Mouse (Mus musculus): Measurements from ENCODE around the gene Ift172. TPM values are rescaled to one million over a fixed set of nuclear protein-coding genes. Genes with fewer than 3 reads are reported as not detected.

Gene Ift172
- 1 to 10 TPM; 3.4 to 5.1 TPM for polyA plus RNA-seq (2017; shearing (Covaris generic))

DNA sequence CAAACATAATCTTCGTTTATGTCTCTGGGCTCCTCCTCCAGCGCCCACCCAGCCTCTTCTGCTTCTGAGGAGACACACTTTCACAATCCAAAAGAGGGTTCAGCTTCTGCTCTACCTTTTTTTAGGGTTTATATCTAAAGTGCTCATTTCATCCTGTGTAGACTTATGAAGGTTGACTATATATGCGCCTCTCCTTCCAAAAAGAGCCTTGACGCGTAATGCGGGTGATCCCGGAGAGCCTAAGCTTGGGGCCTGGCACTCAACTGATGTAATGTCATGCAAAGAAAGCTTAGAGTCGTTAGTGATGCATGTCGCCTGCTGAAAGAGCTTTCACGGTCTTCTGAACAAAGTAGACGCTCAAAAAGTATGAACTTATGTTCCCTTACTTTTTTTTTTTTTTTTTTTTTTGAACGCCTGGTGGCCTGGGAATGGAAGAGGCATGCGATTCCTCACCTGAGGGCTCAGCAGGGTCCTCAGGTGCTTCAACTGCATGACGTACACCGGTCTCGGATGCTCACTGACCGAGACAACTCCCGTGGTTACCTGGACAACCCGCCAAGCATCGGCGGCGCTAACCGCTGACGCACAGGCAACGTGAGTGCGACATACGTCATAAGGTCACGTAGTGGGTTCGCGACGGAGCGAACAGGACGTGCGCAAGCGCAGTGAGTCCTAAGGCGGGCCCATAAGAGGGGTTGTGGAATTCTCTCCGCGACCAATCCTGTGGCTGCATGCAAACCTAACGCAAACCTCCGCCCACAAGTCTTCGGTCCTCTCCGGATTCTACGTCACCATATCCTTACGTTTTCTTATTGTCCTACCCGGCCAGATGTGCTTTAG is at the start of gene Ift172:
Gene Ift172, minus strand, starts transcription at position 596 of the 840 bp plus-strand sequence.

DNA sequence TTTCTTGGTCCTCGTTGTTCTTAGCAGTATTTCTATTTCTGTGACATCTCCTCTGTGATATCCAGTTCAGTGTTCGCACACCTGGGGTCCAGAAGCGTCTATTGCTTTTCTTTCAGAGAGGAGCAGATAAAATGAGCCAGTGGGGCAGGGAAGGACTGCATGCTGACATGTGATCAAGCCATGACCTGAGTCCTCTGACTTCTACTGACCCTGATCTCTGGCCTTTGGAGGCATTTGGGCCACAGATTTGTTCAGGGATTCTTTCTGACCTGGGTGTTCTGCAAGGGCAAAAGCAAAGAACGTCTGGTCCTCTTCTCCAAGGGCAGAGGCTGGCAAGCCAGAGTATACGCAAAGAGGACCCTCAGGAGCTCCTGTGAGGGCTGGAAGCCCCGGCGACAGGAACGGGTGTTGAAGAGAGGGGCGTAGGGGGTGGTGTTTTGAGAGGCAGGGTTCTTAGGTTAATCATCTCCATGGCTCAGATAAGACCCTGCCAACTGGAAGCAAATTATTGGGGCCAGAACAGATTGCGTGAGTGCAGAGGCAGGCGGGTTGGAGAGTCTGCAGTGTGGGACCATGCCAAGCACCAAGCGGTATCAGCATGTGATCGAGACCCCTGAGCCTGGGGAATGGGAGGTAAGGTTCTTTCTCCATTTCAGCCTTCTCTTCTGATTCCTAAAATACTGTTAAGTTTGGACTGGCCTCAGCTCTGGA is 6.3 kb upstream of the Ift172 start, which contains the start of gene Gckr:
Gene Gckr, plus strand, starts transcription at position 397 of the 711 bp plus-strand sequence.

DNA sequence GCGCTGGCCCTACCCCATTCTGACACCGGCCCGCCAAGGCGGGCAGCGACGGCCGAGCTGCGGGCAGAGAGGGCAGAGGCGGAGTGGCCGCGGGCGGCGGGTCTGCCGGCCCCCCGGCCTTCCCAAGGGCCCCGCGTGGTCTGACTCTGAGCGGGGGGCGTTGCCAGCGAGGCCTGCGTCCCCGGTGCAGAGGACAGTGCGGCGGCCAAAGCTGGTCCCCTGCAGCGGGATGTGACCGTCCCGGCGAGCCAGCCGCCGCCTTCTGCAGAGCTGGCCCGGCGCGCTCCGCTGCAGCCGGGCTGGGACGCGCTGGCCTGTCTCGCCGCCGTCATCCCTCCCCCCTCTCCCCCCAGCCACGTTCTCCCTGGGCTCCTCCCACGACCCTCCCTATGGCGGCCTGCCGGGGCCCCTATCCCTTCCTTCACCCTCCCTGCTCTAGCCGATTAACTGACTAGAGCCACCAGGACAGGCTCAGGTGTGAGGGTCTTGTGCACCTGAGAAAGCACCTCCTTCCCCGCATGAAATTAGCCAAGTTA is 4.8 kb upstream of the Ift172 start, which contains the start of gene Fndc4:
Gene Fndc4, minus strand, starts transcription at position 475 of the 536 bp plus-strand sequence.

DNA sequence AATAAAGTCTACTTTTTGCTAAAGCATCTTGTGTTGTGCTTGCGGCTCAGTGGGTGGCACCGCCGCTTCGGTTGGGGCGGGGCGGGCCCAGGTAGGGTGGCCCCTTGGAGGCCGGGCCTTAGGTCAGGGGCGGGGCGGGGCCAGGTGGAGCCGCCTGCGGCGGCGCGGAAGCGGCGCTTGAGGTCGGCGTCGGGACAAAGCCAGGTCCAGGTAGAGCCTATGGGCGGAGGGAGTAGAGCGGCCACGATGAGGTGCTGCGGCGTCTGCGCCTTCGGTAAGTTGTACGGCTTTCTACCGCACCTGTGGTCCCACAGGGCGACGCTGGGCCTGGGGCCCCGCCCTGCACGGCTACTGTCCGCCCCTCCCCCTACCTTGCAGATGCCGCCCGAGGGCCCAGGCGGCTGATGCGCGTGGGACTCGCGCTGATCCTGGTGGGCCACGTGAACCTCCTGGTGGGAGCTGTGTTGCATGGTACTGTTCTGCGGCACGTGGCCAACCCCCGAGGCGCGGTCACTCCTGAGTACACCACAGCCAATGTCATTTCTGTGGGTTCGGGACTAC is 39.3 kb downstream of the Ift172 start, which contains the start of gene Krtcap3:
Gene Krtcap3, plus strand, starts transcription at position 151 of the 561 bp plus-strand sequence.

DNA sequence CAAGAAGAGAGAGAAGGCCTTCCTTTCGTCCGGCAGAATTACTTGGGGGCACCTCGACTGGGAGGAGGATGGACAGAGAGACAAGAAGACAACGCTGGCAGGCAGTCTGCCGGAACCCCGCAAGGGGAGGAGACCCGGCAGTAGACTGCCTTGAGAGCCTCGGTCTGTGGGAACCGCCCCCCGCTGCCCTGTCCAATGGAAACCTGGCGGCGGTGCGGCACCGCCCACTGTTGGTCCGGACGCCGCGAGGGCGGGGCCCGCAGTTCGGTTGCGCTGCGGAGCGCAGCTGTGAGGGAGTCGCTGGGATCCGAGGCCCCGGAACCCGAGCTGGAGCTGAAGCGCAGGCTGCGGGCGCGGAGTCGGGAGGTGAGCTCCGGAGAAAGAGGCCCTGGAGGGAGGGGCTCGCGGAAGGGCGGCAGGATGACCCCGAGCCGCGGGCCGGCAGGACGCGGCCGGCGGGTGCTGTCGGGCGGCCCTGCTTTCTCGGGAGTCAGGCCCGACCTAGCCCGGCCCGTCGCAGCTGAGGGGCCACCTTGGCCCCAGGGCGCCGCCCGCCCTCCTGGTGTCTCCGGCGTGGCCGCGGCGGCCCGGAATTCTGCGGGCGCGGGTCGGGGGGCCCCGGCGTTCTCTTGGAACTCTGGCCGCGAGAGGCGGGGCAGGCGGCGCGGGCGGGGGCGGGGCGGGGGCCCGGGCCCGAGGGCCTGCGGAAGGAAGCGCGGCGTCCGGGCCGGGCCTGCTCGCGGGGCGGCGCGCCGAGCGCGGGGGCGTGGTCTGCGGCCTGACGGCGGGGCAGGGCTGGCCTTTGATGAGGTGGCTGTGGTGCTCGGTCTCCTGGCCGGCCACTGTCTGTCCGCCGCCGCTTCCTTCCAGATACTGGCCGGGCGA is 50.0 kb downstream of the Ift172 start, which contains the start of the genes Nrbp1 and Gm9970:
Gene Nrbp1, plus strand, starts transcription at position 228 of the 885 bp plus-strand sequence.
Gene Gm9970, minus strand, starts transcription at position 596 of the 885 bp plus-strand sequence.

DNA sequence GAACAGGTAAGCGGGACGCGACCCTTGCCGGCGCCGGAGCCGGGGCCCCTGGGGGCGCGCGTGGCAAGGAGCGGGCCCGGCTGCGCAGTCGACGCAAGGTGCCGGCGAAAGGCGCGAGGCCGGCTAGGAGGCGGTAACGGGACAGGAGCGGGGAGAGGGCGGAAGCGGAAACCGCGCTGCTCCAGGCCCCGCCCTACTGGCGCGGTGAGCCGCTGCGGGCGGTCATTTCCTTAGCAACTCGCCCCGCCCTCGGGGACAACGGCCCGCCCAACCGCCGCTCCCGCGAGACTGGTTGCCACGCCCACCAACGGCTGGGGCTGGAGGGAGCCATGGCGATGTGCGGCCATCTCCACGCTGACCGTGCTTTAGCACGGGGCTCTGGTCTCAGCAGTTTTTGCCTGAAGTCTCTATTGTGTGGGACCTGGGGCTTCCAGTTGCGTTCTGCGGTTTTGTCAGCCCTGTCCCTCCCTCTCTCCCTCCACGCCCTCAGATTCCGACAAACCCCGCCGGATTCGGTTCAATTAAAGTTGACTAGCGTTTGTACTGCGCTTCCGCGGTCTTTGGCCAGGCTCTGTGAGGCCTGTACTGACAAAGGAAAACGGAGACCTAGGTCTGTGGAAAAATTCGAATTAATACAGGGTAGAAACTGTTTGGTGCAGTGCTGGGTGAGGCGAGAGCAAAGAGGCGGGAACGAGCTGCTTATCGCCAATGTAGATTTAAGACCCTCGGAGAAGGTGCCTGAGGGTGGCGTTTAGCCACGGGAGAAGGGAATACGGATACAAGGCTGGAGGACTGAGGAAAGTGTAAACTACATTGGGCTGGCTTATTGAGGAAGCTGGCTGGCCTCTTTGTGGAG is 70.2 kb downstream of the Ift172 start, which contains the start of gene Ppm1g:
Gene Ppm1g, minus strand, starts transcription at position 240 of the 856 bp plus-strand sequence.

Other genes with a start within 250 kb of the Ift172 start
- 100 to 1,000 TPM in 1 of 2 experiments, 10 to 100 TPM in 1; 84.2 to 138 TPM for gene Atraid, start 242.8 kb downstream of the Ift172 start, polyA plus RNA-seq (2017; shearing (Covaris generic))
- 1 to 10 TPM; 4.7 to 6.5 TPM for gene Slc5a6, start 242.2 kb downstream of the Ift172 start, polyA plus RNA-seq (2017; shearing (Covaris generic))
- 10 to 100 TPM; 11.3 to 17.1 TPM for gene Cad, start 236.3 kb downstream of the Ift172 start, polyA plus RNA-seq (2017; shearing (Covaris generic))
- gene Dnajc5g, start 184.8 kb downstream of the Ift172 start, polyA plus RNA-seq (2017; shearing (Covaris generic)): under 1 TPM in 1 of 2 experiments, not detected in 1; 0.15 TPM
- not detected for gene Slc30a3, start 182.9 kb downstream of the Ift172 start, polyA plus RNA-seq (2017; shearing (Covaris generic))
- gene Trim54, start 174.4 kb downstream of the Ift172 start, polyA plus RNA-seq (2017; shearing (Covaris generic)): not detected
- not detected for gene Ucn, start 152.3 kb downstream of the Ift172 start, polyA plus RNA-seq (2017; shearing (Covaris generic))
- gene Mpv17, start 136.9 kb downstream of the Ift172 start, polyA plus RNA-seq (2017; shearing (Covaris generic)): 10 to 100 TPM; 27.4 to 29.4 TPM
- 1 to 10 TPM in 1 of 2 experiments, under 1 TPM in 1; 0.49 to 1.0 TPM for gene Gm29609, start 111.2 kb downstream of the Ift172 start, polyA plus RNA-seq (2017; shearing (Covaris generic))
- gene Gtf3c2, start 111.0 kb downstream of the Ift172 start, polyA plus RNA-seq (2017; shearing (Covaris generic)): 10 to 100 TPM; 76.8 to 79.6 TPM
- 100 to 1,000 TPM; 114 to 130 TPM for gene Snx17, start 97.9 kb downstream of the Ift172 start, polyA plus RNA-seq (2017; shearing (Covaris generic))
- 10 to 100 TPM; 64.5 to 68.8 TPM for gene Eif2b4, start 97.7 kb downstream of the Ift172 start, polyA plus RNA-seq (2017; shearing (Covaris generic))
- gene Zfp513, start 88.8 kb downstream of the Ift172 start, polyA plus RNA-seq (2017; shearing (Covaris generic)): 10 to 100 TPM; 20.9 to 23.3 TPM
- gene Ppm1g, start 70.4 kb downstream of the Ift172 start, polyA plus RNA-seq (2017; shearing (Covaris generic)): 100 to 1,000 TPM; 141 to 145 TPM
- 100 to 1,000 TPM; 167 to 175 TPM for gene Nrbp1, start 50.3 kb downstream of the Ift172 start, polyA plus RNA-seq (2017; shearing (Covaris generic))
- under 1 TPM; 0.33 to 0.61 TPM for gene Gm9970, start 49.9 kb downstream of the Ift172 start, polyA plus RNA-seq (2017; shearing (Covaris generic))
- 10 to 100 TPM; 36.3 to 71.9 TPM for gene Krtcap3, start 39.4 kb downstream of the Ift172 start, polyA plus RNA-seq (2017; shearing (Covaris generic))
- gene Fndc4, start 5.0 kb upstream of the Ift172 start, polyA plus RNA-seq (2017; shearing (Covaris generic)): under 1 TPM in 1 of 2 experiments, not detected in 1; 0.41 TPM
- gene Gckr, start 6.3 kb upstream of the Ift172 start, polyA plus RNA-seq (2017; shearing (Covaris generic)): under 1 TPM in 1 of 2 experiments, not detected in 1; 0.55 TPM
- 10 to 100 TPM; 37.3 to 46.1 TPM for gene Zfp512, start 161.3 kb upstream of the Ift172 start, polyA plus RNA-seq (2017; shearing (Covaris generic))
- under 1 TPM in 1 of 2 experiments, not detected in 1; 0.77 TPM for gene 4930548H24Rik, start 194.6 kb upstream of the Ift172 start, polyA plus RNA-seq (2017; shearing (Covaris generic))
- 10 to 100 TPM; 27.0 to 27.4 TPM for gene Gpn1, start 203.6 kb upstream of the Ift172 start, polyA plus RNA-seq (2017; shearing (Covaris generic))
- 10 to 100 TPM; 42.9 to 49.5 TPM for gene Slc4a1ap, start 235.9 kb upstream of the Ift172 start, polyA plus RNA-seq (2017; shearing (Covaris generic))
- gene Supt7l, start 236.7 kb upstream of the Ift172 start, polyA plus RNA-seq (2017; shearing (Covaris generic)): 10 to 100 TPM; 24.3 to 26.9 TPM